Mouse (Mus musculus) megakaryocyte progenitor cell, adult 5-6 weeks (primary cell): ENCODE measurements at regions not wholly inside any gene's neighbourhood (a gene's known extent, or its start where the extent isn't known, plus 50 kb on each side); places are given as distances from the start of the nearest gene placed in this dataset.

Source experiments
- ATAC-seq: replicated peaks from 2 replicates; pipeline ENCODE4 v1.8.0; 2016; ENCODE audit warnings: mild to moderate bottlenecking, moderate TSS enrichment, inconsistent platforms; ENCODE audit not compliant: poor library complexity

- peak; percentile 83 for ATAC-seq
These were observed 54.7 kb upstream of the Ankrd34c start for GRCm38 (mm10) chr9:89793018-89793417.

- ATAC-seq: no peak
These were observed 51.7 kb upstream of the Ankrd34c start for GRCm38 (mm10) chr9:89789926-89790325.

GRCm38 (mm10) chr9:89788651-89789050 is 50.4 kb upstream of the Ankrd34c start:
- no peak for ATAC-seq
